Mouse (Mus musculus): ENCODE results near the gene Gucy2c. TPM values are rescaled to one million over a fixed set of nuclear protein-coding genes. Genes with fewer than 3 reads are reported as not detected.
"Not testable (repeated sequence)": the region's sequence is repeated elsewhere in the genome, so short reads cannot be mapped to it uniquely, and the experiment has no call there.

Gucy2c gene
- polyA plus RNA-seq, 1 experiment from 2014 or later, result 78.4 TPM

- no peak overlapping the region for H3K4me3 ChIP-seq (ENCODE audit: low read depth, low read length)
- H3K9me3 ChIP-seq (ENCODE audit: control insufficient read depth), result no peaks in the 10 kb centered on the region
- no peak overlapping the region for H3K27ac ChIP-seq (ENCODE audit: low read depth, low read length)
- no peak overlapping the region for H3K9ac ChIP-seq (ENCODE audit: low read depth, low read length)
- no peak overlapping the region for H3K4me2 ChIP-seq (replicated peaks; ENCODE audit: low read depth)
- H3K36me3 ChIP-seq (ENCODE audit: control insufficient read depth, insufficient read depth), result no peaks in the 10 kb centered on the region
- 89% methylated on average over 8 of the region's 8 CpGs for WGBS
- no peak for TF ChIP-seq CTCF (IDR thresholded peaks at IDR 0.05; ENCODE audit: low read depth)
- 0 out of 2 replicates have a peak, but pooled peaks cover 4% of the 10 kb centered on the region for H3K4me1 ChIP-seq (replicated peaks; ENCODE audit: control insufficient read depth, insufficient read depth, low read length)
- no peaks in the 10 kb centered on the region for H3K27me3 ChIP-seq (replicated peaks; ENCODE audit: control insufficient read depth, insufficient read depth, low read length)
- ATAC-seq, result no peak
Observed at GRCm38 (mm10) chr6:136800710-136801109, 19.1 kb upstream of the Gucy2c start.

GRCm38 (mm10) chr6:136797874-136798693 is 16.5 kb upstream of the Gucy2c start:
- not testable (repeated sequence) for H3K4me1 ChIP-seq (replicated peaks; ENCODE audit: control insufficient read depth, insufficient read depth, low read length); H3K36me3 ChIP-seq (ENCODE audit: control insufficient read depth, insufficient read depth); ATAC-seq; H3K9me3 ChIP-seq (ENCODE audit: control insufficient read depth); H3K9ac ChIP-seq (ENCODE audit: low read depth, low read length); H3K4me3 ChIP-seq (ENCODE audit: low read depth, low read length); H3K27me3 ChIP-seq (replicated peaks; ENCODE audit: control insufficient read depth, insufficient read depth, low read length); H3K4me2 ChIP-seq (replicated peaks; ENCODE audit: low read depth); H3K27ac ChIP-seq (ENCODE audit: low read depth, low read length)
- 89% methylated on average over 3 of the region's 3 CpGs for WGBS

GRCm38 (mm10) chr6:136795850-136796249 is 14.3 kb upstream of the Gucy2c start:
- Histone ChIP-seq H3K36me3 (ENCODE audit: control insufficient read depth, insufficient read depth) (no peaks in the 10 kb centered on the region), H3K27ac (ENCODE audit: low read depth, low read length) (no peak overlapping the region), H3K27me3 (replicated peaks; ENCODE audit: control insufficient read depth, insufficient read depth, low read length) (no peaks in the 10 kb centered on the region), H3K4me3 (ENCODE audit: low read depth, low read length) (no peak overlapping the region), H3K4me2 (replicated peaks; ENCODE audit: low read depth) (no peak overlapping the region), H3K9me3 (ENCODE audit: control insufficient read depth) (no peaks in the 10 kb centered on the region), H3K9ac (ENCODE audit: low read depth, low read length) (no peak overlapping the region), H3K4me1 (replicated peaks; ENCODE audit: control insufficient read depth, insufficient read depth, low read length) (0 out of 2 replicates have a peak, but pooled peaks cover 3% of the 10 kb centered on the region)
- ATAC-seq, result no peak
- WGBS, result 69% methylated on average over 6 of the region's 6 CpGs
- TF ChIP-seq CTCF (IDR thresholded peaks at IDR 0.05; ENCODE audit: low read depth), result no peak

- Histone ChIP-seq H3K4me2 (replicated peaks; ENCODE audit: low read depth) (no peak overlapping the region), H3K36me3 (ENCODE audit: control insufficient read depth, insufficient read depth) (no peaks in the 10 kb centered on the region), H3K4me3 (ENCODE audit: low read depth, low read length) (no peak overlapping the region), H3K9me3 (ENCODE audit: control insufficient read depth) (no peaks in the 10 kb centered on the region), H3K9ac (ENCODE audit: low read depth, low read length) (no peak overlapping the region), H3K4me1 (replicated peaks; ENCODE audit: control insufficient read depth, insufficient read depth, low read length) (0 out of 2 replicates have a peak, but pooled peaks cover 3% of the 10 kb centered on the region), H3K27ac (ENCODE audit: low read depth, low read length) (no peak overlapping the region), H3K27me3 (replicated peaks; ENCODE audit: control insufficient read depth, insufficient read depth, low read length) (no peaks in the 10 kb centered on the region)
- TF ChIP-seq CTCF (IDR thresholded peaks at IDR 0.05; ENCODE audit: low read depth), result no peak
- ATAC-seq, result no peak
- WGBS, result 70% methylated on average over 1 of the region's 1 CpGs
Observed at GRCm38 (mm10) chr6:136795110-136795509, 13.5 kb upstream of the Gucy2c start.

GRCm38 (mm10) chr6:136793831-136794525 is 12.4 kb upstream of the Gucy2c start:
- no peak for TF ChIP-seq CTCF (IDR thresholded peaks at IDR 0.05; ENCODE audit: low read depth)
- Histone ChIP-seq H3K4me1 (replicated peaks; ENCODE audit: control insufficient read depth, insufficient read depth, low read length) (0 out of 2 replicates have a peak, but pooled peaks cover 3% of the 10 kb centered on the region), H3K36me3 (ENCODE audit: control insufficient read depth, insufficient read depth) (no peaks in the 10 kb centered on the region), H3K9ac (ENCODE audit: low read depth, low read length) (peak overlapping the region; percentile 26; the same call in 1 of the 2 replicates), H3K4me3 (ENCODE audit: low read depth, low read length) (peak overlapping the region; percentile 40), H3K27ac (ENCODE audit: low read depth, low read length) (no peak overlapping the region), H3K27me3 (replicated peaks; ENCODE audit: control insufficient read depth, insufficient read depth, low read length) (no peaks in the 10 kb centered on the region), H3K4me2 (replicated peaks; ENCODE audit: low read depth) (peak overlapping the region; percentile 80), H3K9me3 (ENCODE audit: control insufficient read depth) (no peaks in the 10 kb centered on the region)
- WGBS, result 1% methylated on average over 22 of the region's 24 CpGs
- ATAC-seq, result peak; percentile 55

Data from intestine, postnatal 0 days (tissue).